Mouse (Mus musculus) kidney, adult 2 months (tissue): ENCODE measurements at regions not wholly inside any gene's neighbourhood (a gene's known extent, or its start where the extent isn't known, plus 50 kb on each side); places are given as distances from the start of the nearest gene placed in this dataset.

Source experiments
- CTCF ChIP-seq: fragments of 200-500 bp; conservative IDR thresholded peaks from 2 replicates; pipeline ENCODE4 v1.5.1; 2011; ENCODE audit warnings: low read depth, mild to moderate bottlenecking, control low read depth, low read length, moderate library complexity, mixed read lengths; ENCODE audit not compliant: insufficient read depth, insufficient read length
- POLR2A ChIP-seq: fragments of 200-500 bp; IDR thresholded peaks from one replicate; pipeline ENCODE4 v1.6.1; 2011; ENCODE audit warnings: low read depth, low read length, control low read depth

DNA sequence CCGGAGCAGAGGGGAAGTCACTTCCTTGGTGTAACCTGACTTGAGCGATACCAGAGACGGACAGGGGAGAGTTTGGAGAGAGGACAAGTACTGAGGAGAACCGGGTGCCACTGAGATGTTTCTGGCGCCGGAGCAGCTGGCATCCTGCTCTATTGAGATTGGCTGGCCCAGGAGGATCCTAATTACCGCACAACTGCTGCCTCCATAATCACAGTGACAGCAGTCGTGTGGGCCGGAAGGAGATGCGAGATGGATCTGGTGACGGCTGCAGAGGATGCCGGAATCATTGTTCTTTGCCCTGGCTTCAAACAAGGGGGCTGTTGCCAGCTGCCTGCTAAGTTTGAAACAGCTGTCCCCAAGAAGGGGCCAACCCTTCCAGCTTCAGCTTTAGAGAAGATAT, 232.0 kb downstream of the Rnf144b start:
- TF ChIP-seq POLR2A (no peak), CTCF (no peak)
